26 mouse cellular contexts compared by ENCODE assay signal in genomic region chr6:87233111-87233510, GRCm38 (mm10).
DNase-seq lines count a peak whose midpoint lies in the region; ATAC-seq lines count a peak whose summit lies in the region.
"Had no signal": no experiment of that assay in that cellular context is flagged by ENCODE, and none has a peak within 500 bp of the region (broad histone marks: within the 10 kb centered on the region; RNA-seq: fewer than 3 reads in every experiment).

No protein-coding gene starts in this region.

- peaks cover 9% of the 10 kb centered on the region; the same call in 1 of the 2 replicates for H3K9me3 ChIP-seq in embryonic facial prominence, embryonic 14.5 days (ENCODE audit: control insufficient read depth, low read length)
- no peaks in the 10 kb centered on the region for H3K9me3 ChIP-seq in embryonic facial prominence, embryonic 10.5 days
- H3K9me3 ChIP-seq: heart, embryonic 12.5 days; heart, embryonic 15.5 days; hindbrain, embryonic 10.5 days had no signal

- no peak overlapping the region for H3K27ac ChIP-seq in embryonic facial prominence, embryonic 14.5 days (replicated peaks; ENCODE audit: low read depth, low read length)
- no peak overlapping the region for H3K27ac ChIP-seq in embryonic facial prominence, embryonic 10.5 days (replicated peaks)
- H3K27ac ChIP-seq: embryonic facial prominence, embryonic 13.5 days; heart, embryonic 15.5 days; hindbrain, embryonic 10.5 days; hindbrain, embryonic 13.5 days had no signal

- no peak overlapping the region for H3K4me2 ChIP-seq in embryonic facial prominence, embryonic 14.5 days (ENCODE audit: low read depth, low read length)
- H3K4me2 ChIP-seq: embryonic facial prominence, embryonic 13.5 days; heart, embryonic 12.5 days; heart, embryonic 15.5 days; hindbrain, embryonic 13.5 days had no signal

- no peak overlapping the region for H3K9ac ChIP-seq in embryonic facial prominence, embryonic 14.5 days (ENCODE audit: low read depth, low read length)
- H3K9ac ChIP-seq: embryonic facial prominence, embryonic 13.5 days; forebrain, postnatal 0 days; heart, embryonic 12.5 days; heart, embryonic 15.5 days; hindbrain, embryonic 13.5 days had no signal

- DNase-seq in embryonic facial prominence, embryonic 14.5 days (ENCODE audit: low spot score) = peak; percentile 59
- DNase-seq in embryonic facial prominence, embryonic 10.5 days (ENCODE audit: low spot score) = no peak
- peak; percentile 48 for DNase-seq in brain, adult 2 months (ENCODE audit: low read depth, low spot score)
- DNase-seq in gastrocnemius, postnatal 10 days = peak; percentile 34
- peak; percentile 36 for DNase-seq in skeletal muscle tissue, adult 2 months (ENCODE audit: low read depth, low spot score)
- no peak for DNase-seq in thymus, postnatal 4 days
- no peak for DNase-seq in layer of hippocampus, adult 8-10 months (ENCODE audit: low spot score in 2 of 2)
- DNase-seq: adrenal gland, postnatal 10 days; adrenal gland, postnatal 36 days; cerebellum, adult 11 months; cerebellum, adult 2 months; cerebellum, adult 9-11 months; cerebellum, postnatal 25 days; forebrain, postnatal 0 days; heart, adult 11 months; heart, postnatal 10 days; heart, postnatal 36 days had no signal

- H3K4me3 ChIP-seq in embryonic facial prominence, embryonic 14.5 days (ENCODE audit: low read depth, low read length) = no peak overlapping the region
- no peak overlapping the region for H3K4me3 ChIP-seq in embryonic facial prominence, embryonic 10.5 days
- H3K4me3 ChIP-seq: embryonic facial prominence, embryonic 13.5 days; heart, embryonic 12.5 days; heart, embryonic 15.5 days; hindbrain, embryonic 10.5 days; hindbrain, embryonic 13.5 days had no signal

- H3K4me1 ChIP-seq in embryonic facial prominence, embryonic 14.5 days (ENCODE audit: control insufficient read depth, insufficient read depth, low read length) = 0 out of 2 replicates have a peak, but pooled peaks cover 4% of the 10 kb centered on the region
- H3K4me1 ChIP-seq in embryonic facial prominence, embryonic 10.5 days = 0 out of 2 replicates have a peak, but pooled peaks cover 2% of the 10 kb centered on the region
- H3K4me1 ChIP-seq: heart, embryonic 12.5 days; heart, embryonic 15.5 days; hindbrain, embryonic 10.5 days had no signal

- peaks cover 49% of the 10 kb centered on the region for H3K36me3 ChIP-seq in embryonic facial prominence, embryonic 14.5 days (ENCODE audit: control insufficient read depth, insufficient read depth, low read length)
- peaks cover 45% of the 10 kb centered on the region for H3K36me3 ChIP-seq in embryonic facial prominence, embryonic 10.5 days (replicated peaks)
- H3K36me3 ChIP-seq: heart, embryonic 15.5 days; hindbrain, embryonic 10.5 days; hindbrain, embryonic 13.5 days had no signal

- 70% methylated on average over 4 of the region's 4 CpGs for WGBS in embryonic facial prominence, embryonic 14.5 days
- WGBS in embryonic facial prominence, embryonic 10.5 days = 85% methylated on average over 4 of the region's 4 CpGs

- ATAC-seq in embryonic facial prominence, embryonic 14.5 days (ENCODE audit: low read depth) = no peak
- ATAC-seq: activated CD4-positive, CD25-positive, alpha-beta regulatory T cell, adult 4 months; forebrain, embryonic 14.5 days; forebrain, postnatal 0 days; hindbrain, embryonic 16.5 days; intestine, postnatal 0 days had no signal

- no peaks in the 10 kb centered on the region for H3K27me3 ChIP-seq in embryonic facial prominence, embryonic 14.5 days (replicated peaks; ENCODE audit: control insufficient read depth, insufficient read depth, low read length)
- H3K27me3 ChIP-seq in embryonic facial prominence, embryonic 10.5 days (replicated peaks; ENCODE audit: low read depth, poor library complexity, severe bottlenecking) = no peaks in the 10 kb centered on the region
- H3K27me3 ChIP-seq: embryonic facial prominence, embryonic 13.5 days; heart, embryonic 12.5 days; heart, embryonic 15.5 days; hindbrain, embryonic 13.5 days had no signal

Comparison
In these comparisons a context has a peak if more than half of its experiments do, and no peak if none do; other contexts are left out.
1. DNase-seq: peak in embryonic facial prominence, embryonic 14.5 days (single experiment), brain, adult 2 months (single experiment), gastrocnemius, postnatal 10 days (single experiment) and skeletal muscle tissue, adult 2 months (single experiment); none in embryonic facial prominence, embryonic 10.5 days (single experiment), thymus, postnatal 4 days (single experiment) and layer of hippocampus, adult 8-10 months (0 of 2).